Mouse (Mus musculus): Measurements from ENCODE around the gene Zfp873. TPM values are rescaled to one million over a fixed set of nuclear protein-coding genes. Genes with fewer than 3 reads are reported as not detected.

Zfp873 gene
- total and polyA plus RNA-seq, 2 experiments from 2014 or later: 7.8 to 8.1 TPM

Other genes with a start within 250 kb of the Zfp873 start
- 1.3 TPM in 1 of 2 replicates, not detected in the other for gene Gm4767, start 235.9 kb upstream of the Zfp873 start, total RNA-seq (2014; rRNA removed)
- 2.0 and 2.8 TPM in 2 replicates for gene Gm4767, start 235.9 kb upstream of the Zfp873 start, polyA plus RNA-seq (2015; fragmentation: Nextera tagmentation; extraction: Ambion mirVana)
- gene Gm32687, start 184.2 kb upstream of the Zfp873 start, total RNA-seq (2014; rRNA removed): 2.6 and 4.7 TPM in 2 replicates
- 5.6 and 6.4 TPM in 2 replicates for gene Gm32687, start 184.2 kb upstream of the Zfp873 start, polyA plus RNA-seq (2015; fragmentation: Nextera tagmentation; extraction: Ambion mirVana)
- 5.8 and 6.0 TPM in 2 replicates for gene Zfp781, start 117.6 kb upstream of the Zfp873 start, total RNA-seq (2014; rRNA removed)
- gene Zfp781, start 117.6 kb upstream of the Zfp873 start, polyA plus RNA-seq (2015; fragmentation: Nextera tagmentation; extraction: Ambion mirVana): 3.8 and 4.1 TPM in 2 replicates
- gene BC024063, start 35.2 kb downstream of the Zfp873 start, total RNA-seq (2014; rRNA removed): 1.9 and 2.1 TPM in 2 replicates
- 2.6 and 3.4 TPM in 2 replicates for gene BC024063, start 35.2 kb downstream of the Zfp873 start, polyA plus RNA-seq (2015; fragmentation: Nextera tagmentation; extraction: Ambion mirVana)
- 2.6 and 5.5 TPM in 2 replicates for gene AU041133, start 79.9 kb downstream of the Zfp873 start, total RNA-seq (2014; rRNA removed)
- gene AU041133, start 79.9 kb downstream of the Zfp873 start, polyA plus RNA-seq (2015; fragmentation: Nextera tagmentation; extraction: Ambion mirVana): 7.3 and 7.9 TPM in 2 replicates
- 10.3 and 11.7 TPM in 2 replicates for gene Zfp938, start 193.2 kb downstream of the Zfp873 start, total RNA-seq (2014; rRNA removed)
- 30.2 and 31.4 TPM in 2 replicates for gene Zfp938, start 193.2 kb downstream of the Zfp873 start, polyA plus RNA-seq (2015; fragmentation: Nextera tagmentation; extraction: Ambion mirVana)

Measured in hindbrain, postnatal 0 days (tissue).